Mouse (Mus musculus) CH12F3 (cell line): ENCODE data around the gene Nme6.
"Not testable (repeated sequence)": the region's sequence is repeated elsewhere in the genome, so short reads cannot be mapped to it uniquely, and the experiment has no call there.

Source experiments
- in situ Hi-C: fragments of 300-500 bp; cut with MboI; formaldehyde crosslinking; loops from 2 replicates; pipeline ENCODE4 v1.14.3; 2020; ENCODE audit warnings: low sequenced_read_pairs

Nme6 gene

GRCm38 (mm10) chr9:109832391-109833087, at the start of gene Nme6:
Nme6 (plus strand) TSS chr9:109832749.
- in situ Hi-C loops = no loop called here

GRCm38 (mm10) chr9:109790570-109790969, 42.0 kb upstream of the Nme6 start, which contains the start of gene Fbxw27:
Fbxw27 (minus strand) TSS chr9:109790670.
- in situ Hi-C loops = not testable (repeated sequence)

GRCm38 (mm10) chr9:109795221-109795620, 37.3 kb upstream of the Nme6 start:
- in situ Hi-C loops = no loop called here

- in situ Hi-C loops = no loop called here
Observed at GRCm38 (mm10) chr9:109795811-109796210, 36.7 kb upstream of the Nme6 start.

GRCm38 (mm10) chr9:109798051-109798450, 34.5 kb upstream of the Nme6 start:
- in situ Hi-C loops = no loop called here

- in situ Hi-C loops = not testable (repeated sequence)
Observed at GRCm38 (mm10) chr9:109805596-109805995, 27.0 kb upstream of the Nme6 start.

GRCm38 (mm10) chr9:109806260-109806659, 26.3 kb upstream of the Nme6 start:
- in situ Hi-C loops = no loop called here

- in situ Hi-C loops = no loop called here
Observed at GRCm38 (mm10) chr9:109806695-109807293, 25.8 kb upstream of the Nme6 start.

- in situ Hi-C loops = no loop called here
Observed at GRCm38 (mm10) chr9:109807898-109808297, 24.7 kb upstream of the Nme6 start.

- in situ Hi-C loops = no loop called here
Observed at GRCm38 (mm10) chr9:109811980-109812379, 20.6 kb upstream of the Nme6 start, which contains the start of gene Spink8. Spink8 (plus strand) TSS chr9:109812280.

GRCm38 (mm10) chr9:109813424-109813823, 19.1 kb upstream of the Nme6 start:
- in situ Hi-C loops = no loop called here

- in situ Hi-C loops = no loop called here
Observed at GRCm38 (mm10) chr9:109816341-109816740, 16.2 kb upstream of the Nme6 start.

- in situ Hi-C loops = no loop called here
Observed at GRCm38 (mm10) chr9:109825739-109826138, 6.8 kb upstream of the Nme6 start.

GRCm38 (mm10) chr9:109826181-109826580, 6.4 kb upstream of the Nme6 start:
- in situ Hi-C loops = no loop called here

- in situ Hi-C loops = no loop called here
Observed at GRCm38 (mm10) chr9:109833088-109833412, 501 bp downstream of the Nme6 start.

- in situ Hi-C loops = no loop called here
Observed at GRCm38 (mm10) chr9:109849312-109849758, 16.8 kb downstream of the Nme6 start, which contains the start of gene Camp. Camp (minus strand) TSS chr9:109849617.

- in situ Hi-C loops = no loop called here
Observed at GRCm38 (mm10) chr9:109850099-109850498, 17.6 kb downstream of the Nme6 start.

- in situ Hi-C loops = no loop called here
Observed at GRCm38 (mm10) chr9:109854341-109854740, 21.8 kb downstream of the Nme6 start.

GRCm38 (mm10) chr9:109855947-109856346, 23.4 kb downstream of the Nme6 start:
- in situ Hi-C loops = no loop called here

- in situ Hi-C loops = no loop called here
Observed at GRCm38 (mm10) chr9:109862397-109863044, 30.0 kb downstream of the Nme6 start.

- in situ Hi-C loops = no loop called here
Observed at GRCm38 (mm10) chr9:109863085-109863484, 30.5 kb downstream of the Nme6 start.

GRCm38 (mm10) chr9:109866218-109866617, 33.7 kb downstream of the Nme6 start:
- in situ Hi-C loops = no loop called here
